Mouse (Mus musculus): ENCODE data around the gene Tas1r1. TPM values are rescaled to one million over a fixed set of nuclear protein-coding genes. Genes with fewer than 3 reads are reported as not detected.

Gene Tas1r1
- polyA plus RNA-seq, 1 experiment from 2014 or later: 0.77 TPM

DNA sequence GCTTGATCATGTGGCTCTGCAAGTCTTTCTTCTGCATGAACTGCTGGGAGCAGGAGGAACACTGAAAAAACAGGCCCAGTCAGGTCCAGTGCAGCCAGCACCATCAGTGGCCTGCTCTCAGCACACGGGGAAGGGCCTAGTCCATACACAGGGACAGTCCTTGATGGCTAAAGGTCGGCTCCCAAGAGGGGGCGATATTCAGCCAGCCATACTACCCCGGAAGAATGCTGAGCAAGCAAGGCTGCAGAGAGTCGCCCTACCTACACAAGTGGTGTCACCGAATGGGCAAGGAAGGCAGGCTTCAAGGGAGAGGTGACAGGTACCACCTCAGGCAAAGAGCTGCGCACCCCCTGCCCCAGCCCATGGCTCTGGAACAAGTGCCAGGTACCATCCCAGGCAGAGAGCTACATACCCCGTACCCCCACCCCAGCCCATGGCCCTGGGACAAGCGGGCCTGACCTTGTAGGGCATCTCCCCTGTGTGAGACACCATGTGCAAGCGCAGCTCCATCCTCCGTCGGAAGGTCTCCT, 16.7 kb downstream of the Tas1r1 start:
- 76% methylated on average over 12 of the region's 12 CpGs for WGBS
- H3K9ac ChIP-seq (ENCODE audit: low read depth, low read length): no peak overlapping the region
- no peak overlapping the region for H3K27ac ChIP-seq (ENCODE audit: low read depth, low read length)

DNA sequence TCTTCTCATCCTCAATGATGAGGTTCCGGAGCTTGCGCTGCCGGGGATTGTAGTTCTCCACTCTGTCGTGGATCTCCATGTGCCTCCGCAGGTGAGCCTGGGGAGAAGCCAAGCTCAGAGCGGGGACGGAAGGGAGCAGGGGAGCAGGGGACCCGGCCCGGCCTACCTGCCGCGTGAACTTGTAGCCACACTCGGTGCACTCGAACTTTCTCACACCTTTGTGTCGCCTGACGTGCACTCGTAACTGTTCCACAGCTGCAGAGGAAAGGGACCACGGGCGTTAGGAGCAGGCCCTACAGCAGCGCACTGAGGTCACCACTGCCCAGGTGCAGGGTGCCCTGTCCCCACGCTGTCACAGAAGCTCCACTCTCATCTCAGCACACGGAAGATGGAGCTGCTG, 18.3 kb downstream of the Tas1r1 start:
- no peak for ATAC-seq (ENCODE audit: low FRiP score, low TSS enrichment)
- Histone ChIP-seq H3K27ac (ENCODE audit: low read depth, low read length) (no peak overlapping the region), H3K9me3 (ENCODE audit: control insufficient read depth, low read length) (no peaks in the 10 kb centered on the region), H3K4me2 (replicated peaks; ENCODE audit: low read depth, low read length) (no peak overlapping the region), H3K9ac (ENCODE audit: low read depth, low read length) (no peak overlapping the region), H3K4me1 (ENCODE audit: control insufficient read depth, insufficient read depth, low read length) (peaks cover 1% of the 10 kb centered on the region; the same call in 1 of the 2 replicates), H3K36me3 (ENCODE audit: control insufficient read depth, insufficient read depth, low read length) (peaks cover 84% of the 10 kb centered on the region), H3K27me3 (ENCODE audit: control insufficient read depth, insufficient read depth, low read length) (no peaks in the 10 kb centered on the region), H3K4me3 (ENCODE audit: low read length) (no peak overlapping the region)
- 93% methylated on average over 21 of the region's 21 CpGs for WGBS

More for the DNA sequence above, 16.7 kb downstream of the Tas1r1 start:
- no peak overlapping the region for H3K4me2 ChIP-seq (replicated peaks; ENCODE audit: low read depth, low read length)
- H3K27me3 ChIP-seq (ENCODE audit: control insufficient read depth, insufficient read depth, low read length): no peaks in the 10 kb centered on the region
- ATAC-seq (ENCODE audit: low FRiP score, low TSS enrichment): no peak
- H3K36me3 ChIP-seq (ENCODE audit: control insufficient read depth, insufficient read depth, low read length): peaks cover 73% of the 10 kb centered on the region
- no peaks in the 10 kb centered on the region for H3K9me3 ChIP-seq (ENCODE audit: control insufficient read depth, low read length)
- H3K4me1 ChIP-seq (ENCODE audit: control insufficient read depth, insufficient read depth, low read length): peaks cover 17% of the 10 kb centered on the region
- no peak overlapping the region for H3K4me3 ChIP-seq (ENCODE audit: low read length)

DNA sequence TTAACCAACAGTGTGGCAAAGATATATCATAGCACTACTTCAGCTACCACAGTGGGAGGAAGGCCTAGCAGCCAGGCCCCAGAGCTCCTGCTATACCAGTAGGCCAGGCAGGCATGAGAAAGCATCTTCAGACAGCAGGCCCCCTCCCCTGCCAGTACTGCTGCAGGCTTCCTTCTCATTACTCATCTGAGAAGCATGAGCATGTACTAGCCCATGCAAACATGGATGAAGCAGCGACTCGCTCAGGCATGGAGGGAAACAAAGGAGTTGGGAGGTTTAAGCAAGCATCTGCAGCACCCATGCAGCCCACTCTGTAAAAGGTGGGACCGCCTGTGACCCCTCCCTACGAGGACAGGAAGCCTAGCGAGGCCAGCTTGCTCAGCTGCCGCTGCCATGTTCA, 19.3 kb downstream of the Tas1r1 start:
- H3K9ac ChIP-seq (ENCODE audit: low read depth, low read length): no peak overlapping the region
- no peaks in the 10 kb centered on the region for H3K4me1 ChIP-seq (ENCODE audit: control insufficient read depth, insufficient read depth, low read length)
- 83% methylated on average over 6 of the region's 6 CpGs for WGBS
- H3K36me3 ChIP-seq (ENCODE audit: control insufficient read depth, insufficient read depth, low read length): peaks cover 87% of the 10 kb centered on the region
- H3K4me3 ChIP-seq (ENCODE audit: low read length): no peak overlapping the region
- no peak overlapping the region for H3K4me2 ChIP-seq (replicated peaks; ENCODE audit: low read depth, low read length)
- no peak overlapping the region for H3K27ac ChIP-seq (ENCODE audit: low read depth, low read length)
- no peaks in the 10 kb centered on the region for H3K9me3 ChIP-seq (ENCODE audit: control insufficient read depth, low read length)
- ATAC-seq (ENCODE audit: low FRiP score, low TSS enrichment): no peak
- H3K27me3 ChIP-seq (ENCODE audit: control insufficient read depth, insufficient read depth, low read length): no peaks in the 10 kb centered on the region

DNA sequence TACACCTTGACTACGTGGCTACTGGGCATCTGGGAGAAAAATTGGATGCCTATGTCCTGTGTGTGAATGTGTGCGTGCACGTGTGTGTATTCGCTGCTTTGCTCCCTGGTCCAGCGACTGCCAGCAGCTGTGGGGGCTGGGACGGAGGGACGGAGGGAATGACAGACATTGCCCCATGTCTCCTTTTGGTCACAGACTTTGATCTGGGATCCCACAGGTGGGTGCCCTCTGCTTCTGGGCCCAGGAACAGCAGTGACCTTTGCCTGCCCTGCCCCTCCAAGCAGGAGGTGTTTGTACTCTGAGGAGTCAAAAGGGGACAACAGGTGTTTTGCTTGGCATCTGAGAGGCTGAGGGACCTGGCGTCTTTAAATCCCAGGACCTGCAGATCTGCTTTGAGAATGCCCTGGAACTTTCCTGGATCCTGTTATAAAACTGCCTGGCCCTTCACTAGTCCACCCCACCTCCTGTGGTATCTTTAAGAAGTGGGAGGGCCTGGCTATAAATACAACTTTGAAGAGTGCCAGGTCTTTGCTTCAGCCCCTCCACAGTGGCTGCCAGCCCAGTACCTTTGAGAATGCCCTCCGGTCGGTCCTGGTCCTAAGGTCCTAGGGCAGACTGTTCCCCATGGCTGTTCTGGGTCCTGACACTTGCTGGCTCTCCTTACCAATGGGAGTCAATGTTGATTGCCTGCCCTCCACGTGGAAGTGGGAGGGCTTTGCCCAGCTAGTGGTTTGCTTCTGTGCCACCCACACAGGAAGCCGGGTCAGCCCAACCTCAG, 25.1 kb downstream of the Tas1r1 start:
- Histone ChIP-seq H3K36me3 (ENCODE audit: control insufficient read depth, insufficient read depth, low read length) (peaks cover 50% of the 10 kb centered on the region), H3K4me1 (ENCODE audit: control insufficient read depth, insufficient read depth, low read length) (peaks cover 19% of the 10 kb centered on the region), H3K4me2 (replicated peaks; ENCODE audit: low read depth, low read length) (no peak overlapping the region), H3K27ac (ENCODE audit: low read depth, low read length) (no peak overlapping the region), H3K27me3 (ENCODE audit: control insufficient read depth, insufficient read depth, low read length) (no peaks in the 10 kb centered on the region), H3K4me3 (ENCODE audit: low read length) (no peak overlapping the region), H3K9me3 (ENCODE audit: control insufficient read depth, low read length) (no peaks in the 10 kb centered on the region), H3K9ac (ENCODE audit: low read depth, low read length) (no peak overlapping the region)
- no peak for ATAC-seq (ENCODE audit: low FRiP score, low TSS enrichment)
- WGBS: 83% methylated on average over 12 of the region's 12 CpGs

DNA sequence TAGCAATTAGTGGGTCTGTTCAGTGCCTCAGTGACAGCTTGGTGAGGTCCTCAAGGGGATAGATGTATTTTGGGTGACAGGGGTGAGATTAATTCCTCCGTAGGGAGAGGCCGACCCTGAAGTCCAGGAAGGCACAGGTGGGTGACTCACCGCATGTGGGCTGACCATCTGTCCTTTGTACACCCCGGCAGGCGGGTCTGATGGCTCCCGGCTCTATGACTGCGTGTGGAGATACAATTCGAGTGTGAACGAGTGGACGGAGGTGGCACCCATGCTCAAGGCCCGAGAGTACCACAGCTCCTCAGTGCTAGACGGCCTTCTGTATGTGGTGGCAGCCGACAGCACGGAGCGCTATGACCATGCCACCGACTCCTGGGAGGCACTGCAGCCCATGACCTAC, 26.3 kb downstream of the Tas1r1 start:
- Histone ChIP-seq H3K9me3 (ENCODE audit: control insufficient read depth, low read length) (no peaks in the 10 kb centered on the region), H3K4me1 (ENCODE audit: control insufficient read depth, insufficient read depth, low read length) (peaks cover 28% of the 10 kb centered on the region), H3K27ac (ENCODE audit: low read depth, low read length) (no peak overlapping the region), H3K9ac (ENCODE audit: low read depth, low read length) (no peak overlapping the region), H3K4me2 (replicated peaks; ENCODE audit: low read depth, low read length) (no peak overlapping the region), H3K36me3 (ENCODE audit: control insufficient read depth, insufficient read depth, low read length) (peaks cover 43% of the 10 kb centered on the region), H3K4me3 (ENCODE audit: low read length) (no peak overlapping the region), H3K27me3 (ENCODE audit: control insufficient read depth, insufficient read depth, low read length) (no peaks in the 10 kb centered on the region)
- no peak for ATAC-seq (ENCODE audit: low FRiP score, low TSS enrichment)
- 93% methylated on average over 16 of the region's 16 CpGs for WGBS

DNA sequence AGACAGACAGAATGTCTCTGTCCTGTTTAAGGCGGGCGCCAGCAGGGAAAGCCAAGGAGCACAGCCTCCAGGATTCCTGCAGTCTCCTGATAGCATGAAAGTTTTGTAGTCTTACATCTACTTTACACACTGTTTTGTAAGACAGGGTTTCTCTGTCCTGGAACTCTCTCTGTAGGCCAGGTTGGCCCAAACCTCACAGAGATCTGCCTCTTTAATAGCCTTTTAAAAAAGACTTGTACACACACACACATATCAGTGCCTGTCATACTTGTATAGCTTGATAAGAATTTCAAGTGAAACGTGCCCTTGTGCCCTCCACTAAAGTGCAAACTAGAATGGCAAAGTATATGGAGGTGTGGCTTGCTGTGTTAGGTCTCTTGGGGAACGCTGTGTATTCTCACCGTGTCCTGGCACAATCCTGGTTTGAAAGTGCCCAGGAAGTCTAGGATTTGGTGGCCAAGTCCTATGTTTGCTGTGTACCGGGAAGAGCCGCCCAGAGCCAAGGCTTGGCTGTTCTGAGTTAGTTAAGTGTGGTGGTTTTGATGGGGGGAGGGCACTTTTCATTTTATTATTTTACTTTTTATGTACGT, 27.1 kb downstream of the Tas1r1 start:
- 82% methylated on average over 8 of the region's 8 CpGs for WGBS
- peaks cover 28% of the 10 kb centered on the region for H3K4me1 ChIP-seq (ENCODE audit: control insufficient read depth, insufficient read depth, low read length)
- peak overlapping the region; percentile 98 for H3K4me2 ChIP-seq (replicated peaks; ENCODE audit: low read depth, low read length)
- peaks cover 38% of the 10 kb centered on the region for H3K36me3 ChIP-seq (ENCODE audit: control insufficient read depth, insufficient read depth, low read length)
- ATAC-seq (ENCODE audit: low FRiP score, low TSS enrichment): no peak
- peak overlapping the region; percentile 81; the same call in 1 of the 2 replicates for H3K4me3 ChIP-seq (ENCODE audit: low read length)
- no peak overlapping the region for H3K27ac ChIP-seq (ENCODE audit: low read depth, low read length)
- no peaks in the 10 kb centered on the region for H3K9me3 ChIP-seq (ENCODE audit: control insufficient read depth, low read length)
- peak overlapping the region; percentile 25; the same call in 1 of the 2 replicates for H3K9ac ChIP-seq (ENCODE audit: low read depth, low read length)
- H3K27me3 ChIP-seq (ENCODE audit: control insufficient read depth, insufficient read depth, low read length): no peaks in the 10 kb centered on the region

DNA sequence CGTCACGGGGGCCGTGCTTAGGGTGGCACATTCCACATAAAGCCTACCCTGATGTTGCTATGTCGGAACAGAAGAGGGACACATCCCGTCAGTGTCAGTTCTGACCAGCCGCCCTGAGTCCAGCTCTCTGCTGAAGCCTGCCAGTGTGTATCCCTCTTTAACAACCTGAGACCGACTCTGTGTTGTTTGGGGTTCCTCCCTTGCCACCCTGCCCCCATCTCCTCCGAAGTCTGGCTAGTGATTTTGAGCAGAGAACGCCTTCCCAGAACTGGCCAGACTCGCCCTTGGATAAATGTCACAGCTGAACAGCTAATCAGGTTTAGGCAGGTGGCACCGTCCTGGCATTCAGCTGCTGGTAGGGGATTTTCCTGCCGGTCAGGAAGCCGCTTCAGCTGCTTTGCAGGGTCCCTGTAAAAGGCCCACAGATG, 27.6 kb downstream of the Tas1r1 start:
- Histone ChIP-seq H3K4me1 (ENCODE audit: control insufficient read depth, insufficient read depth, low read length) (peaks cover 28% of the 10 kb centered on the region), H3K27ac (ENCODE audit: low read depth, low read length) (no peak overlapping the region), H3K9me3 (ENCODE audit: control insufficient read depth, low read length) (no peaks in the 10 kb centered on the region), H3K9ac (ENCODE audit: low read depth, low read length) (peak overlapping the region; percentile 72; the same call in 1 of the 2 replicates), H3K4me3 (ENCODE audit: low read length) (peak overlapping the region; percentile 81), H3K36me3 (ENCODE audit: control insufficient read depth, insufficient read depth, low read length) (peaks cover 33% of the 10 kb centered on the region), H3K4me2 (replicated peaks; ENCODE audit: low read depth, low read length) (peak overlapping the region; percentile 98), H3K27me3 (ENCODE audit: control insufficient read depth, insufficient read depth, low read length) (no peaks in the 10 kb centered on the region)
- WGBS: 12% methylated on average over 13 of the region's 13 CpGs
- no peak for ATAC-seq (ENCODE audit: low FRiP score, low TSS enrichment)

DNA sequence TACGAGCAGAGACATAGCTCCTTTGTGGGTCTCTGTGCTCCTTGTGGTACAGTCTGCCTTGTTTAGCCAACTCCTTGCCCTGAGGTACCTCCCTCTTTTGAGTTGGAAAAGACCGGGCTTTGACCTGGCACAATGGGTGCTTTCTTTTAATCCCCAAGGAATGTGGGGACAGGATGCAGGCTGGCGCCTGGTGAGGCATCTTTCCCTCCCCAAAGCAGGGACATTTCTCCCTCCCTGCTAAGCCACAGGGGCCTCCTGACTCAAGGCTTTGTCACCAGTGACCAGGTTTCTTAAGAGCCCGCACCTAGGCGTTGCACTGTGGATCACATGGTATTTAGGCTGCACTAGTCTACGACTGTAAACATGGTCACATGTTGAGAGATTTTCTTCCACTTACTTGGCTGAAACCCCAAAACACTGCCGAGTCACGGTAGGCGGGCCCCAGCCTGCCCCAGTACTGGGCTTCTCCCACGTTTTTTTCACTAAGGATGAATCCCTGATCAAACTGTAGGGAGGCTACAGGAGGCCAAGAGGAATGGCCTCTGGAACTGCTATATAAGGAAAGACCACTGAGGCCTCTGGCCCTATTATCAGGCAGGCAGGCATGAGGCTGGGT, 28.2 kb downstream of the Tas1r1 start:
- WGBS: 1% methylated on average over 10 of the region's 10 CpGs
- Histone ChIP-seq H3K36me3 (ENCODE audit: control insufficient read depth, insufficient read depth, low read length) (peaks cover 28% of the 10 kb centered on the region), H3K4me1 (ENCODE audit: control insufficient read depth, insufficient read depth, low read length) (peaks cover 28% of the 10 kb centered on the region), H3K27me3 (ENCODE audit: control insufficient read depth, insufficient read depth, low read length) (no peaks in the 10 kb centered on the region), H3K27ac (ENCODE audit: low read depth, low read length) (no peak overlapping the region), H3K9ac (ENCODE audit: low read depth, low read length) (peak overlapping the region; percentile 72; the same call in 1 of the 2 replicates), H3K9me3 (ENCODE audit: control insufficient read depth, low read length) (no peaks in the 10 kb centered on the region), H3K4me3 (ENCODE audit: low read length) (peak overlapping the region; percentile 81), H3K4me2 (replicated peaks; ENCODE audit: low read depth, low read length) (peak overlapping the region; percentile 98)
- no peak for ATAC-seq (ENCODE audit: low FRiP score, low TSS enrichment)
